Comparison of ENCODE assay signal across 19 mouse cellular contexts in genomic region chr6:119828165-119828564, GRCm38 (mm10). TPM values are rescaled to one million over a fixed set of nuclear protein-coding genes. Genes with fewer than 3 reads are reported as not detected.
A peak's percentile ranks its signal among the peaks of the same experiment; 100 is the strongest.
DNase-seq lines count a peak whose midpoint lies in the region; ATAC-seq and TF ChIP-seq lines count a peak whose summit lies in the region.
"Had no signal": no experiment of that assay in that cellular context is flagged by ENCODE, and none has a peak within 500 bp of the region (broad histone marks: within the 10 kb centered on the region; RNA-seq: fewer than 3 reads in every experiment).

No protein-coding gene starts in this region.

- H3K79me2 ChIP-seq in heart, adult 2 months (replicated peaks; ENCODE audit: control insufficient read depth, insufficient read depth, low read length), result peaks cover 2% of the 10 kb centered on the region

- no peaks in the 10 kb centered on the region for H3K27me3 ChIP-seq in heart, adult 2 months (ENCODE audit: control insufficient read depth, insufficient read depth, low read length)
- H3K27me3 ChIP-seq in heart, embryonic 12.5 days (replicated peaks), result no peaks in the 10 kb centered on the region
- H3K27me3 ChIP-seq in heart, embryonic 15.5 days, result no peaks in the 10 kb centered on the region
- no peaks in the 10 kb centered on the region for H3K27me3 ChIP-seq in heart, postnatal 0 days (ENCODE audit: control insufficient read depth, insufficient read depth, low read length)
- H3K27me3 ChIP-seq: embryonic facial prominence, embryonic 12.5 days; forebrain, embryonic 13.5 days; forebrain, embryonic 15.5 days had no signal

- peak overlapping the region; percentile 66 for H3K27ac ChIP-seq in heart, adult 2 months
- H3K27ac ChIP-seq in heart, embryonic 12.5 days (ENCODE audit: poor library complexity, severe bottlenecking), result no peak overlapping the region
- H3K27ac ChIP-seq in heart, embryonic 15.5 days, result 0 out of 2 replicates have a peak overlapping the region, but pooled peaks have one; percentile 25
- H3K27ac ChIP-seq in heart, postnatal 0 days (ENCODE audit: low read depth), result peak overlapping the region; percentile 75
- H3K27ac ChIP-seq: embryonic facial prominence, embryonic 10.5 days; embryonic facial prominence, embryonic 12.5 days; forebrain, embryonic 13.5 days; forebrain, embryonic 15.5 days had no signal

- TF ChIP-seq CTCF in heart, adult 2 months (IDR thresholded peaks at IDR 0.05), result no peak
- no peak for TF ChIP-seq CTCF in heart, postnatal 0 days (IDR thresholded peaks at IDR 0.05; ENCODE audit: low read depth)

- no peak for TF ChIP-seq POLR2A in heart, adult 2 months (IDR thresholded peaks at IDR 0.05; ENCODE audit: insufficient read depth, low read depth, low read length)

- TF ChIP-seq EP300 in heart, adult 2 months (IDR thresholded peaks at IDR 0.05; ENCODE audit: insufficient read depth, low read depth, low read length), result no peak
- TF ChIP-seq EP300 in heart, postnatal 0 days (IDR thresholded peaks at IDR 0.05; ENCODE audit: low read depth), result peak; percentile 62

- 78% methylated on average over 1 of the region's 1 CpGs for WGBS in heart, adult 2 months
- WGBS in heart, embryonic 12.5 days, result 84% methylated on average over 1 of the region's 1 CpGs
- 49% methylated on average over 1 of the region's 1 CpGs for WGBS in heart, embryonic 15.5 days
- WGBS in heart, postnatal 0 days, result 45% methylated on average over 1 of the region's 1 CpGs

- H3K36me3 ChIP-seq in heart, adult 2 months (ENCODE audit: control insufficient read depth, insufficient read depth, low read length), result peaks cover 6% of the 10 kb centered on the region
- H3K36me3 ChIP-seq in heart, embryonic 12.5 days, result peaks cover 17% of the 10 kb centered on the region
- H3K36me3 ChIP-seq in heart, embryonic 15.5 days, result peaks cover 17% of the 10 kb centered on the region
- H3K36me3 ChIP-seq in heart, postnatal 0 days (replicated peaks; ENCODE audit: control insufficient read depth, insufficient read depth, low read length), result peaks cover 16% of the 10 kb centered on the region

- DNase-seq in heart, adult 2 months, result no peak
- DNase-seq in heart, postnatal 25 days (ENCODE audit: low spot score), result no peak
- peak; percentile 33 for DNase-seq in heart, postnatal 0 days (ENCODE audit: low spot score)
- no peak for DNase-seq in heart, adult 8-10 months (ENCODE audit: low spot score)
- DNase-seq in A20 (ENCODE audit: low read depth, low spot score), result peak; percentile 34
- DNase-seq: adrenal gland, adult 2 months; adrenal gland, postnatal 14 days; adrenal gland, postnatal 36 days; cerebellum, adult 11-12 months; cerebellum, adult 2 months; cerebellum, adult 9-10 months; cerebellum, postnatal 10 days; cerebellum, postnatal 25 days had no signal

- no peak overlapping the region for H3K4me3 ChIP-seq in heart, adult 2 months
- H3K4me3 ChIP-seq in heart, embryonic 12.5 days, result no peak overlapping the region
- H3K4me3 ChIP-seq in heart, embryonic 15.5 days, result no peak overlapping the region
- H3K4me3 ChIP-seq in heart, postnatal 0 days (ENCODE audit: low read depth, low read length), result no peak overlapping the region
- H3K4me3 ChIP-seq: embryonic facial prominence, embryonic 10.5 days; embryonic facial prominence, embryonic 12.5 days; forebrain, embryonic 13.5 days; forebrain, embryonic 15.5 days had no signal

- peaks cover 4% of the 10 kb centered on the region; the same call in 1 of the 2 replicates for H3K4me1 ChIP-seq in heart, adult 2 months (ENCODE audit: control insufficient read depth, insufficient read depth, low read length)
- H3K4me1 ChIP-seq in heart, embryonic 12.5 days (replicated peaks), result peaks cover 13% of the 10 kb centered on the region
- 0 out of 2 replicates have a peak, but pooled peaks cover 4% of the 10 kb centered on the region for H3K4me1 ChIP-seq in heart, embryonic 15.5 days (replicated peaks)
- H3K4me1 ChIP-seq in heart, postnatal 0 days (ENCODE audit: control insufficient read depth, insufficient read depth), result peaks cover 6% of the 10 kb centered on the region; the same call in 1 of the 2 replicates
- H3K4me1 ChIP-seq: embryonic facial prominence, embryonic 10.5 days; embryonic facial prominence, embryonic 12.5 days; forebrain, embryonic 15.5 days had no signal

- H3K4me2 ChIP-seq in heart, embryonic 12.5 days, result no peak overlapping the region
- no peak overlapping the region for H3K4me2 ChIP-seq in heart, embryonic 15.5 days
- no peak overlapping the region for H3K4me2 ChIP-seq in heart, postnatal 0 days (ENCODE audit: low read depth, low read length)
- H3K4me2 ChIP-seq: embryonic facial prominence, embryonic 12.5 days; forebrain, embryonic 13.5 days; forebrain, embryonic 15.5 days had no signal

- ATAC-seq in heart, embryonic 12.5 days (ENCODE audit: insufficient number of reproducible peaks, low FRiP score), result no peak
- no peak for ATAC-seq in heart, embryonic 15.5 days (replicated peaks; ENCODE audit: insufficient number of reproducible peaks, insufficient read depth, low FRiP score, low read depth)
- ATAC-seq in heart, postnatal 0 days (ENCODE audit: insufficient read depth, low read depth), result peak; percentile 36
- ATAC-seq: forebrain, embryonic 13.5 days; forebrain, embryonic 15.5 days had no signal

- H3K9ac ChIP-seq in heart, adult 2 months (ENCODE audit: low read depth, low read length), result no peak overlapping the region
- no peak overlapping the region for H3K9ac ChIP-seq in heart, embryonic 12.5 days
- H3K9ac ChIP-seq in heart, embryonic 15.5 days, result no peak overlapping the region
- no peak overlapping the region for H3K9ac ChIP-seq in heart, postnatal 0 days (replicated peaks; ENCODE audit: low read depth, low read length)
- H3K9ac ChIP-seq: embryonic facial prominence, embryonic 12.5 days; forebrain, embryonic 13.5 days; forebrain, embryonic 15.5 days had no signal

- intact Hi-C loops in heart, adult 2 months (cut with DNase I), result no loop called here
- intact Hi-C loops in heart, postnatal 25 days (cut with DNase I), result no loop called here

- no peaks in the 10 kb centered on the region for H3K9me3 ChIP-seq in heart, embryonic 12.5 days (replicated peaks)
- H3K9me3 ChIP-seq in heart, embryonic 15.5 days (replicated peaks), result no peaks in the 10 kb centered on the region
- H3K9me3 ChIP-seq in heart, postnatal 0 days (replicated peaks; ENCODE audit: control insufficient read depth, low read length), result no peaks in the 10 kb centered on the region
- H3K9me3 ChIP-seq: embryonic facial prominence, embryonic 10.5 days; embryonic facial prominence, embryonic 12.5 days; forebrain, embryonic 13.5 days; forebrain, embryonic 15.5 days had no signal

RNA-seq across cellular contexts. Expression of gene Erc1, which starts 19.8 kb away (rescaled TPM):
- total RNA-seq in heart, adult 2 months (2021), result 10 to 100 TPM; 36.0 to 41.8 TPM
- 15.0 and 29.1 TPM in 2 replicates for polyA plus RNA-seq in heart, adult 2 months (2012; rRNA removed)
- polyA plus RNA-seq in heart, embryonic 12.5 days (2016; fragmentation: Nextera tagmentation; extraction: Ambion mirVana), result 18.7 and 21.1 TPM in 2 replicates
- polyA plus RNA-seq in heart, embryonic 15.5 days (2015; fragmentation: Nextera tagmentation; extraction: Ambion mirVana), result 13.9 and 15.5 TPM in 2 replicates
- 10 to 100 TPM; 38.5 to 41.1 TPM for total RNA-seq in heart, postnatal 25 days (2021)
- total RNA-seq in heart, postnatal 0 days (2014; rRNA removed; ENCODE audit: low replicate concordance), result 19.2 and 30.7 TPM in 2 replicates
- polyA plus RNA-seq in heart, postnatal 0 days (2015; fragmentation: Nextera tagmentation; extraction: Ambion mirVana), result 11.9 and 12.5 TPM in 2 replicates
- total RNA-seq in heart, adult 8-10 months (2022), result 10 to 100 TPM; 39.0 to 46.8 (median 41.1) TPM

Comparison
In these comparisons a context has a peak if more than half of its experiments do, and no peak if none do; other contexts are left out.
1. DNase-seq: peak in heart, postnatal 0 days (single experiment) and A20 (single experiment); none in heart, adult 2 months (0 of 2), heart, postnatal 25 days (single experiment) and heart, adult 8-10 months (single experiment).